Mouse (Mus musculus) midbrain, embryonic 14.5 days (tissue): Measurements from ENCODE around the gene Rbfox2. TPM values are rescaled to one million over a fixed set of nuclear protein-coding genes. Genes with fewer than 3 reads are reported as not detected.

Source experiments
- ATAC-seq: fragments of 200-750 bp; cut with Nextera tagmentation; 2 replicates; pipeline ENCODE4 v1.8.0; 2017; ENCODE audit warnings: moderate number of reproducible peaks, moderate library complexity; ENCODE audit not compliant: low FRiP score, low TSS enrichment
- DNase-seq: peaks from one replicate; pipeline ENCODE4 v3.0.0-alpha.2; 2015
- H3K27ac ChIP-seq: fragments of 300-500 bp; sonication (generic); replicated peaks from 2 replicates; pipeline ENCODE4 v1.5.1; 2014; ENCODE audit warnings: mild to moderate bottlenecking, low read depth, low read length, moderate library complexity
- H3K27me3 ChIP-seq: fragments of 300-500 bp; sonication (generic); 2 replicates; pipeline ENCODE4 v1.6.1; 2014; ENCODE audit warnings: low read length, control low read depth, mixed read lengths; ENCODE audit not compliant: control insufficient read depth, insufficient read depth
- H3K36me3 ChIP-seq: fragments of 300-500 bp; sonication (generic); 2 replicates; pipeline ENCODE4 v1.6.1; 2014; ENCODE audit warnings: low read length, control low read depth; ENCODE audit not compliant: control insufficient read depth, insufficient read depth
- H3K4me1 ChIP-seq: fragments of 300-500 bp; sonication (generic); 2 replicates; pipeline ENCODE4 v1.6.1; 2014; ENCODE audit warnings: mild to moderate bottlenecking, antibody characterized with exemption, low read length, control low read depth; ENCODE audit not compliant: control insufficient read depth, insufficient read depth
- H3K4me2 ChIP-seq: fragments of 300-500 bp; sonication (generic); 2 replicates; pipeline ENCODE4 v1.6.1; 2014; ENCODE audit warnings: mild to moderate bottlenecking, low read length, moderate library complexity
- H3K4me3 ChIP-seq: fragments of 300-500 bp; sonication (generic); replicated peaks from 2 replicates; pipeline ENCODE4 v1.5.1; 2014; ENCODE audit warnings: low read depth, low read length
- H3K9ac ChIP-seq: fragments of 300-500 bp; sonication (generic); replicated peaks from 2 replicates; pipeline ENCODE4 v1.6.1; 2014; ENCODE audit warnings: mild to moderate bottlenecking, low read length, moderate library complexity
- H3K9me3 ChIP-seq: fragments of 300-500 bp; sonication (generic); 2 replicates; pipeline ENCODE4 v1.6.1; 2016; ENCODE audit warnings: low read length, control low read depth, mixed read lengths; ENCODE audit not compliant: control insufficient read depth
- WGBS: fragments of 180-500 bp; shearing (Covaris S2); extraction: QIAGEN DNeasy Blood & Tissue Kit; methylation state at CpG from one replicate; pipeline ENCODE4 v1.1.7; 2014; 5-methylcytosine and 5-hydroxymethylcytosine counted together
- polyA plus RNA-seq: library from polyadenylated mRNA; unstranded; fragments of >200 nt; fragmentation: Nextera tagmentation; extraction: Ambion mirVana; gene quantifications from 2 replicates; pipeline ENCODE4 v1.2.1, GENCODE M21; 2014

The Rbfox2 gene
- polyA plus RNA-seq, 1 experiment from 2014 or later: 195 TPM

DNA sequence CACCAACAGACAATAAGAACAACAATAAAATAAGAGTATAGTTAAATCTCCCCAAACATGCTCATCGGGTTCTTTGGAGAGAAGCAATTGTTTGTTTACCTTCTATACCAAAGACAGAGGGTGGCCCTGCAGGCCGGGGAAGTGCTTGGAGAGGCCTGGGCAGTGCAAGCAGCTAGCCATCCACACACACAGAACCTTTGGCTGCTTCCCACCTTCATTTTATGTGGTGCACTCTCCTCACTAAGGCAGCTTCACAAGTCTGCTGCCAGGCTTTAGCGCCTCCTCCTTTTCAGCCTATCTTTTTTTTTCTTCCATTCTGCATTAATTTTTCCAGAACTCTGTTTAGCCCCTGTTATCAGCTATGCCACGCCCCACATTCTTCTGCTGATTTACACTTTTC, 165.1 kb downstream of the Rbfox2 start:
- Histone ChIP-seq H3K4me1 (peaks cover 37% of the 10 kb centered on the region), H3K4me2 (no peak overlapping the region), H3K27ac (no peak overlapping the region), H3K36me3 (peaks cover 9% of the 10 kb centered on the region; the same call in 1 of the 2 replicates), H3K27me3 (no peaks in the 10 kb centered on the region), H3K4me3 (no peak overlapping the region), H3K9me3 (no peaks in the 10 kb centered on the region), H3K9ac (0 out of 2 replicates have a peak overlapping the region, but pooled peaks have one; percentile 9)
- ATAC-seq (no peak), DNase-seq (no peak)
- WGBS: 78% methylated on average over 4 of the region's 4 CpGs

GRCm38 (mm10) chr15:77138282-77138681, 168.5 kb downstream of the Rbfox2 start:
- ATAC-seq: no peak
- no peak overlapping the region for H3K4me3 ChIP-seq

GRCm38 (mm10) chr15:77134483-77134882, 172.3 kb downstream of the Rbfox2 start:
- no peaks in the 10 kb centered on the region for H3K27me3 ChIP-seq
- ATAC-seq: no peak
- no peak for DNase-seq
- 96% methylated on average over 10 of the region's 10 CpGs for WGBS
- H3K4me1 ChIP-seq: peaks cover 9% of the 10 kb centered on the region; the same call in 1 of the 2 replicates
- peaks cover 42% of the 10 kb centered on the region for H3K36me3 ChIP-seq
- no peak overlapping the region for H3K27ac ChIP-seq
- H3K9me3 ChIP-seq: no peaks in the 10 kb centered on the region
- no peak overlapping the region for H3K9ac ChIP-seq
- H3K4me2 ChIP-seq: no peak overlapping the region
- no peak overlapping the region for H3K4me3 ChIP-seq

More at GRCm38 (mm10) chr15:77138282-77138681, 168.5 kb downstream of the Rbfox2 start:
- Histone ChIP-seq H3K4me2 (no peak overlapping the region), H3K27me3 (no peaks in the 10 kb centered on the region), H3K9me3 (no peaks in the 10 kb centered on the region), H3K4me1 (peaks cover 22% of the 10 kb centered on the region; the same call in 1 of the 2 replicates), H3K9ac (no peak overlapping the region), H3K27ac (no peak overlapping the region), H3K36me3 (peaks cover 20% of the 10 kb centered on the region; the same call in 1 of the 2 replicates)
- 77% methylated on average over 5 of the region's 5 CpGs for WGBS
- DNase-seq: peak; percentile 12

DNA sequence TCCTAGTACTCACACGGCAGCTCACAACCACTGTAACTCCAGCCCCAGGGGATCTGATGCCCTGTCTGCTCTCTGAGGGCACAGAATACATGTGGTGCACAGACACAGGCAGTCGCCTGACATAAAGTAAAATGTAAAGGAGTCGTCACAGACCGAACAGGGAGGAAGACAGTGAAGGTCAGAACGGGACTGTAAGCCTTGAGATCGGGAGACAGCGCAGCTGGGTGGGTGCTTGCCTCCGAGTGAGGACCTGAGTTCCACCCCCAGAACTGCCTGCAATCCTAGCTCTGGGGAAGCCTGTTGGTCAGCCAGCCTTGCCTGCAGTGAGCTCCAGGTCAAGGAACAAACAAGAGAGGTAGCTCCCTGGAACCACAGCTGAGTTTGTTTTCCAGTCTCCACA, 177.7 kb downstream of the Rbfox2 start:
- Histone ChIP-seq H3K27ac (no peak overlapping the region), H3K27me3 (no peaks in the 10 kb centered on the region), H3K36me3 (peaks cover 49% of the 10 kb centered on the region), H3K9ac (no peak overlapping the region), H3K4me2 (no peak overlapping the region), H3K9me3 (no peaks in the 10 kb centered on the region), H3K4me1 (no peaks in the 10 kb centered on the region), H3K4me3 (no peak overlapping the region)
- WGBS: 88% methylated on average over 8 of the region's 8 CpGs
- DNase-seq: no peak
- ATAC-seq: no peak

DNA sequence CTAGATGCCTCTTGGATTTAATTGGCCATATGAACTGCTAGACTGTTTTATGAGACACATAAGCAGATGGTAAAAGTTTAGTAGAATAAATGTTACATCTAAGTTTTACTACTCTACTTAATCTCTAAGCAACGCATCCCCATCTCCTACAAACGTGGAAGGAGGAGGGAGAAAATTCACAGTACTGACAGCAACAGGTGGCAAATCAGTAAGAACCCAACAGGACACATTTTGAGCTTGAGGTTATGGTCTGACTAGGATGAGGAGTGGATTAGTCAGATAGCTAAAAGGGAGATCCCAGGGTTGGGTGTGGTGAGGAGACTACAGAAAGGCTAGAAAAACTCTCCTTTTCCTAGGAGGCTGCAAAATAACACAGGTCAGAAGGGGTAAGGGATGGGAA, 179.1 kb downstream of the Rbfox2 start:
- Histone ChIP-seq H3K4me1 (no peaks in the 10 kb centered on the region), H3K4me3 (no peak overlapping the region), H3K4me2 (no peak overlapping the region), H3K9me3 (no peaks in the 10 kb centered on the region), H3K36me3 (peaks cover 48% of the 10 kb centered on the region), H3K27me3 (no peaks in the 10 kb centered on the region), H3K27ac (no peak overlapping the region), H3K9ac (no peak overlapping the region)
- 92% methylated on average over 2 of the region's 2 CpGs for WGBS
- no peak for ATAC-seq
- no peak for DNase-seq

DNA sequence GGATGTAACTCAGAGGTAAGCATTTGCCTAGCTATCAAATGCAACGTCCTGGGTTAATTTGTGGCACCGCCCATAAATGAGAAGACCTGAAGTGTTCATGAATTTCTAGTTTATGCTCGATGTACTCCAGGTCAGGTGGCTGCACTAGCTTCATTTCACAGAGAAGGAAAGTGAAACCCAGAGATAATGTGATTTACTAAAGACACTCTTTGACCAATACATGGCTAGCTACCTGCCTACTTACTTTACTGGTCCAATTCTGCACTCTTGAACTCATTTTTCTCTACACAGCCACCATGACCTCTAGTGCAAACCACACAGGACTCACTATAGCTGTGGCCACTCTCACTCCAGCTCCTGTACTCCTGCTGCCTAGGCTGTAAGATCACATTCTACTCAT, 180.1 kb downstream of the Rbfox2 start:
- no peak overlapping the region for H3K4me2 ChIP-seq
- H3K27ac ChIP-seq: no peak overlapping the region
- no peaks in the 10 kb centered on the region for H3K9me3 ChIP-seq
- DNase-seq (no peak), ATAC-seq (no peak)
- no peak overlapping the region for H3K9ac ChIP-seq
- no peak overlapping the region for H3K4me3 ChIP-seq
- peaks cover 37% of the 10 kb centered on the region for H3K36me3 ChIP-seq
- no peaks in the 10 kb centered on the region for H3K4me1 ChIP-seq
- WGBS: 91% methylated on average over 3 of the region's 3 CpGs
- no peaks in the 10 kb centered on the region for H3K27me3 ChIP-seq

DNA sequence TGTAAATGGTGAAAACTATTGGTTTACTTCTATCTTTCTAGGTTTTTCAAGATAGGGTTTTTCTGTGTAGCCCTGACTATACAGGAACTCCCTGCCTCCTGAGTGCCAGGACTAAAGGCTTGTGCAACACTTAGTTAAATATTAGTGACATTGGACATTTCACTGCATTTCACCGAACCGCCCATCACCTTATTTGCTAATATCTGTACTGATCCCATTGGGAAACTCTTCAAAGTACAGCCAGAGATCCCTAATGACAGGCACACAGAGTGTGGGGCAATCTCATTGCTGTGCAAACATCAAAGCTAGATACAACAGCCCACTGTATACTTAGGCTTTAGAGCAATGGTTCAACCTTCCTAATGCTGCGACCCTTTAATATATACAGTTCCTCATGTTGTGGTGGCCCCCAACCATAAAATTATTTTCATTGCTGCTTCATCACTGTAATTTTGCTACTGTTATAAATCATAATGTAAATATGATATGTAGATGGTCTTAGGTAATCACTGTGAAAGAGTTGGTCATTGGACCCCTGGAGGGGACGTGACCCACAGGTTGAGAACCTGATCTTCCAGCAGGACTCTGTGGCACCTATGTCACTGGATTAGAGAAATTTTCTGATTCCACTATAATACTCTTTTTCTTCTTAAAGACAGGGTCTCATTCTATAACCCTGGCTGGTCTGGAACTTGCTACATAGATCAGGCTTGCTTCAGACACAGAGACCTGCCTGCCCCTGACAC, 182.3 kb downstream of the Rbfox2 start:
- H3K9ac ChIP-seq: no peak overlapping the region
- H3K27me3 ChIP-seq: no peaks in the 10 kb centered on the region
- no peak overlapping the region for H3K4me3 ChIP-seq
- DNase-seq (no peak), ATAC-seq (no peak)
- no peaks in the 10 kb centered on the region for H3K4me1 ChIP-seq
- H3K36me3 ChIP-seq: peaks cover 19% of the 10 kb centered on the region
- 94% methylated on average over 4 of the region's 4 CpGs for WGBS
- H3K27ac ChIP-seq: no peak overlapping the region
- no peaks in the 10 kb centered on the region for H3K9me3 ChIP-seq
- H3K4me2 ChIP-seq: no peak overlapping the region

DNA sequence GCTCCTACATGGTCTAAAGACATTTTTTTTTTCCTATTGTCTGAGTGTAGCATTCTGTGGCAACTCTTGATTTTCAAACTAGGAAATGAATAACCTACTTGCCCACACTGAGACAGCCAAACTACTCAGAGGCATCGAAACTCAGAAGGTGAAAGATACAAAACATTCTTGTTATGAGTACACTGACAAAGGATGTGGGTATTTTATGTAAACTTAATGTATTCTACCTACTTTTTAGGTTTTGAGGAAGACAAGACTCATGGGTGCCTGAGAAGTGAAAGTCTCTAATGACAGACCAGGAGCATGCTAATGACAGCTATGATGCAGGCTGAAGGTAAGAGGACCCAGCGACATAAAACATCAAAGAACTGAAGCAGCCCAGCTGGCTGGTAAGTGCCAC, 184.0 kb downstream of the Rbfox2 start:
- Histone ChIP-seq H3K4me3 (no peak overlapping the region), H3K9me3 (no peaks in the 10 kb centered on the region), H3K27me3 (no peaks in the 10 kb centered on the region), H3K4me1 (no peaks in the 10 kb centered on the region), H3K36me3 (peaks cover 15% of the 10 kb centered on the region; the same call in 1 of the 2 replicates), H3K9ac (no peak overlapping the region), H3K27ac (no peak overlapping the region), H3K4me2 (no peak overlapping the region)
- no peak for ATAC-seq
- WGBS: 91% methylated on average over 2 of the region's 2 CpGs
- no peak for DNase-seq

DNA sequence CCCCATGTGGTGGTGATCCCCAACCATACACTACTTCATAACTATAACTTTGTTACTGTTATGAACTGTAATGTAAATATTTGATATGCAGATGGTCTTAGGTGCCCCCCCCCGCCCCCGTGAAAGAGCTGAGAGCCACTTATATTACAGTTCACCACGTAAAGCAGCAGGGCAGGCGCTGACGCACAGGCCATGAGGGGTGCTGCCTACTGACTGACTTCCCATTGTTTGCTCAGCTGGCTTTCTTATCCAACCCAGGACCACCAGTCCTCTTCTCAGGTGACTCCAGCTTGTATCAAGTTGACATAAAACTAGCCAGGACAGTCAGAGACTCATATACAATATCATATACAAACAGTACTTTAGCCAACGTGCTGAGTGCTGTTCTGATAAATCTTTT, 184.6 kb downstream of the Rbfox2 start:
- H3K4me1 ChIP-seq: no peaks in the 10 kb centered on the region
- H3K27ac ChIP-seq: no peak overlapping the region
- no peaks in the 10 kb centered on the region for H3K9me3 ChIP-seq
- WGBS: 93% methylated on average over 6 of the region's 6 CpGs
- peaks cover 10% of the 10 kb centered on the region; the same call in 1 of the 2 replicates for H3K36me3 ChIP-seq
- no peak overlapping the region for H3K4me2 ChIP-seq
- H3K27me3 ChIP-seq: no peaks in the 10 kb centered on the region
- DNase-seq (no peak), ATAC-seq (no peak)
- no peak overlapping the region for H3K4me3 ChIP-seq
- no peak overlapping the region for H3K9ac ChIP-seq
